Mouse (Mus musculus): Measurements from ENCODE around the gene Tnnc1. TPM values are rescaled to one million over a fixed set of nuclear protein-coding genes. Genes with fewer than 3 reads are reported as not detected.

Tnnc1 gene
- total and polyA plus RNA-seq, 2 experiments from 2014 or later: 4.6 to 7.4 TPM

- peak; percentile 63 for DNase-seq (ENCODE audit: low spot score)
- no peak within 1 kb of the TSS for H3K4me2 ChIP-seq (ENCODE audit: low read depth, low read length, poor library complexity, severe bottlenecking)
- no peaks in the 10 kb centered on the region for H3K9me3 ChIP-seq (ENCODE audit: low read length)
- H3K27ac ChIP-seq (ENCODE audit: low read depth, low read length): no peak within 1 kb of the TSS
- no peaks in the 10 kb centered on the region for H3K4me1 ChIP-seq (ENCODE audit: insufficient read depth, low read length)
- peak; percentile 72 for TF ChIP-seq CTCF (IDR thresholded peaks at IDR 0.05)
- no peak within 1 kb of the TSS for H3K4me3 ChIP-seq (ENCODE audit: low read depth, low read length)
- ATAC-seq (ENCODE audit: low FRiP score): peak; percentile 45
- no peaks in the 10 kb centered on the region for H3K27me3 ChIP-seq (ENCODE audit: insufficient read depth, low read length)
- 13% methylated on average over 11 of the region's 11 CpGs for WGBS
- no peaks in the 10 kb centered on the region for H3K36me3 ChIP-seq (ENCODE audit: insufficient read depth, low read length)
- no peak within 1 kb of the TSS; the same call in 1 of the 2 replicates for H3K9ac ChIP-seq (replicated peaks; ENCODE audit: low read length, poor library complexity, severe bottlenecking)
Measured at GRCm38 (mm10) chr14:31217666-31218065, 9.6 kb downstream of the Tnnc1 start, which contains the start of gene Sema3g. Gene Sema3g (plus strand): TSS chr14:31217860.

- Histone ChIP-seq H3K9ac (replicated peaks; ENCODE audit: low read length, poor library complexity, severe bottlenecking) (no peak overlapping the region), H3K9me3 (ENCODE audit: low read length) (no peaks in the 10 kb centered on the region), H3K27me3 (ENCODE audit: insufficient read depth, low read length) (no peaks in the 10 kb centered on the region), H3K27ac (ENCODE audit: low read depth, low read length) (no peak overlapping the region), H3K4me3 (ENCODE audit: low read depth, low read length) (no peak overlapping the region), H3K4me1 (ENCODE audit: insufficient read depth, low read length) (no peaks in the 10 kb centered on the region), H3K4me2 (ENCODE audit: low read depth, low read length, poor library complexity, severe bottlenecking) (no peak overlapping the region), H3K36me3 (ENCODE audit: insufficient read depth, low read length) (no peaks in the 10 kb centered on the region)
- WGBS: 65% methylated on average over 4 of the region's 4 CpGs
- peak; percentile 70 for DNase-seq (ENCODE audit: low spot score)
- ATAC-seq (ENCODE audit: low FRiP score): peak; percentile 33; the same call in 1 of the 2 replicates
- no peak for TF ChIP-seq CTCF (IDR thresholded peaks at IDR 0.05)
Measured at GRCm38 (mm10) chr14:31226978-31227377, 18.9 kb downstream of the Tnnc1 start.

GRCm38 (mm10) chr14:31228234-31228633 lies 20.1 kb downstream of the Tnnc1 start:
- Histone ChIP-seq H3K36me3 (ENCODE audit: insufficient read depth, low read length) (no peaks in the 10 kb centered on the region), H3K9ac (replicated peaks; ENCODE audit: low read length, poor library complexity, severe bottlenecking) (no peak overlapping the region), H3K4me2 (ENCODE audit: low read depth, low read length, poor library complexity, severe bottlenecking) (no peak overlapping the region), H3K4me1 (ENCODE audit: insufficient read depth, low read length) (no peaks in the 10 kb centered on the region), H3K27ac (ENCODE audit: low read depth, low read length) (no peak overlapping the region), H3K9me3 (ENCODE audit: low read length) (no peaks in the 10 kb centered on the region), H3K27me3 (ENCODE audit: insufficient read depth, low read length) (no peaks in the 10 kb centered on the region), H3K4me3 (ENCODE audit: low read depth, low read length) (no peak overlapping the region)
- no peak for ATAC-seq (ENCODE audit: low FRiP score)
- WGBS: 78% methylated on average over 6 of the region's 6 CpGs
- TF ChIP-seq CTCF (IDR thresholded peaks at IDR 0.05): no peak
- DNase-seq (ENCODE audit: low spot score): no peak

GRCm38 (mm10) chr14:31230442-31230841 lies 22.3 kb downstream of the Tnnc1 start:
- ATAC-seq (ENCODE audit: low FRiP score) (no peak), DNase-seq (ENCODE audit: low spot score) (no peak)

GRCm38 (mm10) chr14:31232404-31233069 lies 24.4 kb downstream of the Tnnc1 start:
- Histone ChIP-seq H3K9ac (replicated peaks; ENCODE audit: low read length, poor library complexity, severe bottlenecking) (no peak overlapping the region), H3K36me3 (ENCODE audit: insufficient read depth, low read length) (no peaks in the 10 kb centered on the region), H3K4me2 (ENCODE audit: low read depth, low read length, poor library complexity, severe bottlenecking) (no peak overlapping the region), H3K27me3 (ENCODE audit: insufficient read depth, low read length) (no peaks in the 10 kb centered on the region), H3K4me3 (ENCODE audit: low read depth, low read length) (no peak overlapping the region), H3K27ac (ENCODE audit: low read depth, low read length) (no peak overlapping the region), H3K9me3 (ENCODE audit: low read length) (no peaks in the 10 kb centered on the region), H3K4me1 (ENCODE audit: insufficient read depth, low read length) (no peaks in the 10 kb centered on the region)
- no peak for DNase-seq (ENCODE audit: low spot score)
- no peak for TF ChIP-seq CTCF (IDR thresholded peaks at IDR 0.05)
- ATAC-seq (ENCODE audit: low FRiP score): no peak
- WGBS: 79% methylated on average over 13 of the region's 13 CpGs

More at GRCm38 (mm10) chr14:31230442-31230841, 22.3 kb downstream of the Tnnc1 start:
- Histone ChIP-seq H3K27me3 (ENCODE audit: insufficient read depth, low read length) (no peaks in the 10 kb centered on the region), H3K4me1 (ENCODE audit: insufficient read depth, low read length) (no peaks in the 10 kb centered on the region), H3K27ac (ENCODE audit: low read depth, low read length) (no peak overlapping the region), H3K4me2 (ENCODE audit: low read depth, low read length, poor library complexity, severe bottlenecking) (no peak overlapping the region), H3K4me3 (ENCODE audit: low read depth, low read length) (no peak overlapping the region), H3K36me3 (ENCODE audit: insufficient read depth, low read length) (no peaks in the 10 kb centered on the region), H3K9me3 (ENCODE audit: low read length) (no peaks in the 10 kb centered on the region), H3K9ac (replicated peaks; ENCODE audit: low read length, poor library complexity, severe bottlenecking) (no peak overlapping the region)
- no peak for TF ChIP-seq CTCF (IDR thresholded peaks at IDR 0.05)
- 73% methylated on average over 8 of the region's 8 CpGs for WGBS
